Mouse (Mus musculus) megakaryocyte, embryonic 14.5 days (primary cell): ENCODE results near the gene Add1.

Source experiments
- FLI1 ChIP-seq: IDR thresholded peaks from 2 replicates; pipeline ENCODE4 v1.6.1; 2012; ENCODE audit warnings: low read length, inconsistent platforms, mixed read lengths
- GATA1 ChIP-seq: IDR thresholded peaks from 3 replicates; pipeline ENCODE4 v1.6.1; 2012; ENCODE audit warnings: mixed read lengths, low read length, inconsistent platforms, borderline replicate concordance

GRCm38 (mm10) chr5:34564291-34564690 lies 9.2 kb upstream of the Add1 start:
- TF ChIP-seq GATA1 (no peak), FLI1 (no peak)
